Mouse (Mus musculus) MEL (cell line): ENCODE results near the gene Zeb2. TPM values are rescaled to one million over a fixed set of nuclear protein-coding genes. Genes with fewer than 3 reads are reported as not detected.

Experiments
- DNase-seq: peaks from one replicate; pipeline ENCODE4 v3.0.0; 2011; ENCODE audit warnings: low read depth, low spot score
- H3K27ac ChIP-seq: 2 replicates; pipeline ENCODE4 v1.5.1; 2012; ENCODE audit warnings: low read depth, mild to moderate bottlenecking, control low read depth, low read length, moderate library complexity; ENCODE audit not compliant: control insufficient read depth
- H3K27me3 ChIP-seq, 2 experiments: fragments of 150-350 bp in 1 of 2; sonication (generic) in 1 of 2; 2 replicates each; pipeline ENCODE4 v1.6.1; 2012; ENCODE audit warnings: low read length in 2 of 2, mild to moderate bottlenecking in 2 of 2, improper control_type of control experiment in 1 of 2, moderate library complexity in 1 of 2; ENCODE audit not compliant: insufficient read depth in 2 of 2, control insufficient read depth in 1 of 2
- H3K36me3 ChIP-seq, 2 experiments: 2 replicates each; pipeline ENCODE4 v1.6.1; 2012 to 2014; ENCODE audit warnings: low read length in 2 of 2, improper control_type of control experiment in 1 of 2, inconsistent platforms in 1 of 2, mild to moderate bottlenecking in 1 of 2; ENCODE audit not compliant: insufficient read depth in 2 of 2, control insufficient read depth in 1 of 2
- H3K4me1 ChIP-seq, 2 experiments: fragments of 150-350 bp in 1 of 2; sonication (generic) in 1 of 2; 2 replicates each; pipeline ENCODE4 v1.6.1; 2012; ENCODE audit warnings: low read length in 2 of 2, improper control_type of control experiment in 1 of 2, mild to moderate bottlenecking in 1 of 2; ENCODE audit not compliant: insufficient read depth in 2 of 2, control insufficient read depth in 1 of 2
- H3K4me3 ChIP-seq, 2 experiments: fragments of 150-350 bp in 1 of 2; sonication (generic) in 1 of 2; 2 replicates each; pipeline ENCODE4 v1.5.1; 2012; ENCODE audit warnings: low read depth in 2 of 2, low read length in 2 of 2, mild to moderate bottlenecking in 2 of 2, moderate library complexity in 2 of 2, control low read depth in 1 of 2, improper control_type of control experiment in 1 of 2; ENCODE audit not compliant: control insufficient read depth in 1 of 2, insufficient read depth in 1 of 2
- H3K79me2 ChIP-seq: 2 replicates; pipeline ENCODE4 v1.6.1; 2012; ENCODE audit warnings: mild to moderate bottlenecking, low read length, moderate library complexity; ENCODE audit not compliant: control insufficient read depth, poor library complexity, insufficient read depth
- H3K9ac ChIP-seq: 2 replicates; pipeline ENCODE4 v1.6.1; 2012; ENCODE audit warnings: low read depth, mild to moderate bottlenecking, control low read depth, low read length, moderate library complexity; ENCODE audit not compliant: control insufficient read depth, poor library complexity, severe bottlenecking
- H3K9me3 ChIP-seq: fragments of 150-350 bp; sonication (generic); replicated peaks from 2 replicates; pipeline ENCODE4 v1.6.1; 2012; ENCODE audit warnings: mild to moderate bottlenecking, low read length, improper control_type of control experiment, moderate library complexity; ENCODE audit not compliant: insufficient read depth
- BHLHE40 ChIP-seq: IDR thresholded peaks from 2 replicates; pipeline ENCODE4 v1.6.1; 2012; ENCODE audit warnings: low read depth, mild to moderate bottlenecking, inconsistent platforms, low read length, improper control_type of control experiment, borderline replicate concordance
- CHD1 ChIP-seq: IDR thresholded peaks from 2 replicates; pipeline ENCODE4 v1.6.1; 2012; ENCODE audit warnings: low read depth, mild to moderate bottlenecking, inconsistent platforms, low read length, improper control_type of control experiment
- CTCF ChIP-seq, 3 experiments: IDR thresholded peaks in 2 of 3; conservative IDR thresholded peaks in 1 of 3; 2 replicates each; pipeline ENCODE4 v1.5.1; 2011 to 2012; ENCODE audit warnings: low read length in 3 of 3, low read depth in 2 of 3, mild to moderate bottlenecking in 2 of 3, improper control_type of control experiment in 1 of 3, inconsistent platforms in 1 of 3, mixed read lengths in 1 of 3, moderate library complexity in 1 of 3; ENCODE audit not compliant: control insufficient read depth in 1 of 3, insufficient read depth in 1 of 3, poor library complexity in 1 of 3, severe bottlenecking in 1 of 3
- E2F4 ChIP-seq: IDR thresholded peaks from 2 replicates; pipeline ENCODE4 v1.6.1; 2011; ENCODE audit warnings: low read depth, low read length, improper control_type of control experiment, borderline replicate concordance
- EP300 ChIP-seq, 2 experiments: IDR thresholded peaks; 2 replicates each; pipeline ENCODE4 v1.6.1; 2011; ENCODE audit warnings: improper control_type of control experiment in 2 of 2, low read length in 2 of 2, low read depth in 1 of 2, mild to moderate bottlenecking in 1 of 2
- ETS1 ChIP-seq: IDR thresholded peaks from 2 replicates; pipeline ENCODE4 v1.6.1; 2012; ENCODE audit warnings: low read depth, mild to moderate bottlenecking, inconsistent platforms, low read length, improper control_type of control experiment, moderate library complexity
- GABPA ChIP-seq: IDR thresholded peaks from 2 replicates; pipeline ENCODE4 v1.6.1; 2012; ENCODE audit warnings: low read depth, mild to moderate bottlenecking, inconsistent platforms, low read length, improper control_type of control experiment, moderate library complexity
- HCFC1 ChIP-seq: IDR thresholded peaks from 2 replicates; pipeline ENCODE4 v1.6.1; 2012; ENCODE audit warnings: low read depth, mild to moderate bottlenecking, inconsistent platforms, low read length, improper control_type of control experiment, moderate library complexity
- JUND ChIP-seq: IDR thresholded peaks from 2 replicates; pipeline ENCODE4 v1.6.1; 2011; ENCODE audit warnings: low read depth, mild to moderate bottlenecking, improper control_type of control experiment, low read length
- KAT2A ChIP-seq: conservative IDR thresholded peaks from 2 replicates; pipeline ENCODE4 v1.6.1; 2012; ENCODE audit warnings: low read depth, low read length, improper control_type of control experiment, inconsistent platforms
- MAFK ChIP-seq: IDR thresholded peaks from 2 replicates; pipeline ENCODE4 v1.6.1; 2011; ENCODE audit warnings: low read depth, mild to moderate bottlenecking, low read length, improper control_type of control experiment, borderline replicate concordance
- MEF2A ChIP-seq: IDR thresholded peaks from 2 replicates; pipeline ENCODE4 v1.6.1; 2014; ENCODE audit warnings: low read depth, mild to moderate bottlenecking, inconsistent platforms, low read length, improper control_type of control experiment; ENCODE audit not compliant: poor library complexity, insufficient replicate concordance, severe bottlenecking; ENCODE audit errors: extremely low read depth
- MYC ChIP-seq: IDR thresholded peaks from 2 replicates; pipeline ENCODE4 v1.6.1; 2011; ENCODE audit warnings: low read depth, mild to moderate bottlenecking, low read length, improper control_type of control experiment, moderate library complexity
- NRF1 ChIP-seq: IDR thresholded peaks from 2 replicates; pipeline ENCODE4 v1.6.1; 2014; ENCODE audit warnings: low read depth, mild to moderate bottlenecking, inconsistent platforms, low read length, improper control_type of control experiment, moderate library complexity; ENCODE audit not compliant: poor library complexity, insufficient read depth, severe bottlenecking
- POLR2A ChIP-seq, 2 experiments: IDR thresholded peaks; 2 replicates each; pipeline ENCODE4 v1.6.1; 2011 to 2012; ENCODE audit warnings: low read length in 2 of 2, mild to moderate bottlenecking in 2 of 2, control low read depth in 1 of 2, improper control_type of control experiment in 1 of 2, low read depth in 1 of 2, moderate library complexity in 1 of 2; ENCODE audit not compliant: control insufficient read depth in 1 of 2, insufficient read depth in 1 of 2, poor library complexity in 1 of 2
- POLR2AphosphoS2 ChIP-seq: IDR thresholded peaks from 2 replicates; pipeline ENCODE4 v1.6.1; 2011; ENCODE audit warnings: low read length, improper control_type of control experiment
- POLR2AphosphoS5 ChIP-seq: IDR thresholded peaks from 2 replicates; pipeline ENCODE4 v1.6.1; 2012; ENCODE audit warnings: low read depth, borderline replicate concordance, mild to moderate bottlenecking, inconsistent platforms, low read length, moderate library complexity, mixed read lengths
- RAD21 ChIP-seq: IDR thresholded peaks from 2 replicates; pipeline ENCODE4 v1.6.1; 2011; ENCODE audit warnings: mild to moderate bottlenecking, low read depth, low read length, improper control_type of control experiment
- SIN3A ChIP-seq: IDR thresholded peaks from 2 replicates; pipeline ENCODE4 v1.6.1; 2012; ENCODE audit warnings: low read length, improper control_type of control experiment, inconsistent platforms
- SMC3 ChIP-seq: IDR thresholded peaks from 2 replicates; pipeline ENCODE4 v1.6.1; 2011; ENCODE audit warnings: low read depth, low read length, improper control_type of control experiment
- TAL1 ChIP-seq: IDR thresholded peaks from 2 replicates; pipeline ENCODE4 v1.6.1; 2012; ENCODE audit warnings: mild to moderate bottlenecking, inconsistent platforms, low read length, moderate library complexity, mixed read lengths
- TBP ChIP-seq: IDR thresholded peaks from 2 replicates; pipeline ENCODE4 v1.8.0; 2011; ENCODE audit warnings: low read depth, low read length, improper control_type of control experiment
- UBTF ChIP-seq: IDR thresholded peaks from 2 replicates; pipeline ENCODE4 v1.6.1; 2012; ENCODE audit warnings: low read depth, mild to moderate bottlenecking, inconsistent platforms, low read length, improper control_type of control experiment, moderate library complexity, borderline replicate concordance; ENCODE audit not compliant: insufficient read depth
- USF1 ChIP-seq: IDR thresholded peaks from 2 replicates; pipeline ENCODE4 v1.6.1; 2014; ENCODE audit warnings: low read depth, mild to moderate bottlenecking, inconsistent platforms, low read length, improper control_type of control experiment, moderate library complexity
- USF2 ChIP-seq, 2 experiments: IDR thresholded peaks; 2 replicates each; pipeline ENCODE4 v1.6.1; 2011 to 2012; ENCODE audit warnings: improper control_type of control experiment in 2 of 2, low read length in 2 of 2, borderline replicate concordance in 1 of 2, inconsistent platforms in 1 of 2, low read depth in 1 of 2, mild to moderate bottlenecking in 1 of 2; ENCODE audit not compliant: insufficient read depth in 1 of 2
- ZC3H11A ChIP-seq: IDR thresholded peaks from 2 replicates; pipeline ENCODE4 v1.6.1; 2012; ENCODE audit warnings: low read depth, mild to moderate bottlenecking, inconsistent platforms, low read length, improper control_type of control experiment
- ZMIZ1 ChIP-seq: IDR thresholded peaks from 2 replicates; pipeline ENCODE4 v1.6.1; 2012; ENCODE audit warnings: low read depth, mild to moderate bottlenecking, inconsistent platforms, low read length, improper control_type of control experiment, moderate library complexity
- polyA plus RNA-seq, 2 experiments: library from polyadenylated mRNA; stranded (reverse) in 1 of 2; unstranded in 1 of 2; fragments of >175 nt in 1 of 2; fragments of >200 nt in 1 of 2; gene quantifications; 2 replicates each; pipeline versions ENCODE4 v1.2.1 to v1.2.4; 2012; ENCODE audit warnings: low replicate concordance in 2 of 2, low read depth in 1 of 2; ENCODE audit not compliant: insufficient read length in 2 of 2, insufficient read depth in 1 of 2, missing spikeins in 1 of 2
- total RNA-seq: library from RNA; depleted of rRNA; stranded (reverse); fragments of 300-350 nt; gene quantifications from 2 replicates; pipeline ENCODE4 v1.2.3, GENCODE M21; 2012

Gene Zeb2
- total and polyA plus RNA-seq, 3 experiments: 12.8 to 12.9 TPM; not detected in 1

- TF ChIP-seq USF2 (IDR thresholded peaks at IDR 0.05; ENCODE audit: borderline replicate concordance in 1 of 2, insufficient read depth in 1 of 2, low read depth in 1 of 2, low read length in 2 of 2): no peak
- TF ChIP-seq MYC: no peak
- TF ChIP-seq POLR2AphosphoS5: peak; percentile 25; the same call in 1 of the 2 replicates
Observed at GRCm38 (mm10) chr2:44957329-44957797, 159.8 kb downstream of the Zeb2 start (continued).

- H3K27ac ChIP-seq: no peak overlapping the region
- peaks cover 18 to 21% of the 10 kb centered on the region in 2 experiments for H3K4me1 ChIP-seq
- H3K79me2 ChIP-seq: no peaks in the 10 kb centered on the region
- no peak for TF ChIP-seq POLR2AphosphoS5
- TF ChIP-seq GABPA: no peak
- TF ChIP-seq CTCF (IDR thresholded peaks at IDR 0.05 in 2 of 3, conservative IDR thresholded peaks at IDR 0.05 in 1 of 3; ENCODE audit: control insufficient read depth in 1 of 3, insufficient read depth in 1 of 3, low read depth in 2 of 3, low read length in 3 of 3, poor library complexity in 1 of 3, severe bottlenecking in 1 of 3): no peak
- TF ChIP-seq POLR2A (IDR thresholded peaks at IDR 0.05; ENCODE audit: control insufficient read depth in 1 of 2, insufficient read depth in 1 of 2, low read depth in 1 of 2, low read length in 2 of 2, poor library complexity in 1 of 2): no peak
- TF ChIP-seq USF1: no peak
- no peak for TF ChIP-seq RAD21
- no peak for TF ChIP-seq TAL1
- no peak for TF ChIP-seq BHLHE40
- TF ChIP-seq ETS1: no peak
- H3K27me3 ChIP-seq: no peaks in the 10 kb centered on the region
- no peaks in the 10 kb centered on the region for H3K9me3 ChIP-seq
- no peak overlapping the region for H3K4me3 ChIP-seq
- H3K9ac ChIP-seq: no peak overlapping the region
- no peak for DNase-seq
- peaks cover 0 to 33% of the 10 kb centered on the region in 2 experiments; a peak in 2 of 4 replicates for H3K36me3 ChIP-seq
Observed at GRCm38 (mm10) chr2:44956232-44956631, 161.0 kb downstream of the Zeb2 start.

GRCm38 (mm10) chr2:44955506-44955905 is 161.7 kb downstream of the Zeb2 start:
- Histone ChIP-seq H3K9ac (no peak overlapping the region; the same call in 1 of the 2 replicates), H3K27ac (no peak overlapping the region), H3K4me3 (0 out of 4 replicates have a peak overlapping the region, but pooled peaks of 1 of the 2 experiments have one; percentile 8), H3K27me3 (no peaks in the 10 kb centered on the region), H3K9me3 (no peaks in the 10 kb centered on the region), H3K4me1 (peaks cover 18 to 21% of the 10 kb centered on the region in 2 experiments), H3K79me2 (no peaks in the 10 kb centered on the region), H3K36me3 (peaks cover 0 to 33% of the 10 kb centered on the region in 2 experiments; a peak in 2 of 4 replicates)
- DNase-seq: no peak
- TF ChIP-seq EP300 (IDR thresholded peaks at IDR 0.05; ENCODE audit: low read depth in 1 of 2, low read length in 2 of 2): peak; percentile 69 to 86
- TF ChIP-seq SIN3A: peak; percentile 18; the same call in 1 of the 2 replicates
- TF ChIP-seq USF1: no peak
- TF ChIP-seq NRF1: no peak
- TF ChIP-seq TBP: no peak
- no peak for TF ChIP-seq ZMIZ1
- peak; percentile 32; the same call in 1 of the 2 replicates for TF ChIP-seq ETS1
- no peak for TF ChIP-seq E2F4
- TF ChIP-seq SMC3: no peak
- no peak for TF ChIP-seq KAT2A
- no peak for TF ChIP-seq GABPA
- TF ChIP-seq HCFC1: no peak
- TF ChIP-seq MAFK: no peak
- TF ChIP-seq JUND: no peak
- 0 out of 2 replicates have a peak, but pooled peaks have one; percentile 53 for TF ChIP-seq CHD1
- no peak for TF ChIP-seq USF2 (IDR thresholded peaks at IDR 0.05; ENCODE audit: borderline replicate concordance in 1 of 2, insufficient read depth in 1 of 2, low read depth in 1 of 2, low read length in 2 of 2)
- TF ChIP-seq ZC3H11A: no peak
- TF ChIP-seq POLR2AphosphoS2: no peak
- TF ChIP-seq MEF2A: no peak
- TF ChIP-seq RAD21: no peak; the same call in 1 of the 2 replicates
- no peak for TF ChIP-seq MYC
- no peak for TF ChIP-seq UBTF
